Mouse (Mus musculus): ENCODE results near the gene Gm11554. TPM values are rescaled to one million over a fixed set of nuclear protein-coding genes. Genes with fewer than 3 reads are reported as not detected.
"Not testable (repeated sequence)": the region's sequence is repeated elsewhere in the genome, so short reads cannot be mapped to it uniquely, and the experiment has no call there.

The Gm11554 gene
- not detected in 2 replicates for polyA plus RNA-seq (2014; fragmentation: Nextera tagmentation; extraction: Ambion mirVana)

DNA sequence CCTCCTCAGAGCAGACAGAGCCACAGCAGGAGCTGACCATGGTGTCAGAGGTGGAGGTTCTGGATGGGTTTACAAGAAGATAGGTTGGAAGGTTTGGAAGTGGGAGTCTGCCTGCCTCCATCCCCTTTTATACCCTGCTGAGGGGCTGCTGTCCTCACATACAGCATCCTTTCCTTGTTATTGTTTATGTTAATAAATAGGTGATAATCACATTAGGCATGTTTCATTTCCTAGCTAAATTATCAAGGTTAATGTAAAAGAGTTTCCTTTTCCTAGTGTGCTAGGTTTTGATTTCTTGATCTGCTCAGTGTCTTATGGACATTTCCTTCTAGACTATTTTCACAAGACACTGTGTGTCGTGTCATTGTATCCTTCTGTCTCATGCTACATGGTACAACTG, at the start of gene Gm11554:
TSS of gene Gm11554 (minus strand) at position 101 of the 400 bp plus-strand sequence.
- WGBS: no CpG with 5 or more reads among the region's 1 CpGs

DNA sequence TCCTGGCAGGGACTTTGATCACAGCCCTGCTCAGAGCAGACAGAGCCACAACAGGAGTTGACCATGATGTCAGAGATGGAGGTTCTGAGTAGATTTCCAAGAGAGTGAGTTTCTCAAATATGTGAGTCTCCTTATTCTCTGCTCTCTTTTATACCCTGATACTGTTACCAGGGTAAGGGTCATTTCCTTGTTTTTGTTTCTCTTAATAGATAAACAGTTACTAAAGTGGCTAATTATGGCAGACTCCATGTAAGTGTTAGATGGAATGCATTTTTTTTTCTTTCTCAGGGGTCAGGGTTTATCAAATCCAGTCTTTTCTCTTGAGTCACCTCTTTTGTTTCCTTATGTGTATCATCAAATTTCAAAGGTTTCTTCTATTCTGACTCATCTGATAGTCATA, 47.3 kb upstream of the Gm11554 start, which contains the start of gene Krtap4-16:
TSS of gene Krtap4-16 (minus strand) at position 101 of the 400 bp plus-strand sequence.
- ATAC-seq (replicated peaks; ENCODE audit: low FRiP score) (no peak), DNase-seq (ENCODE audit: low spot score) (no peak)
- H3K36me3 ChIP-seq (ENCODE audit: control insufficient read depth, insufficient read depth, low read length): no peaks in the 10 kb centered on the region
- H3K4me1 ChIP-seq (replicated peaks; ENCODE audit: control insufficient read depth, insufficient read depth, low read length): no peaks in the 10 kb centered on the region
- no peak within 1 kb of the TSS for H3K4me3 ChIP-seq (ENCODE audit: low read depth, low read length)
- no peak within 1 kb of the TSS for H3K4me2 ChIP-seq (ENCODE audit: low read depth, low read length, severe bottlenecking)
- H3K9ac ChIP-seq (ENCODE audit: low read length): no peak within 1 kb of the TSS
- no peaks in the 10 kb centered on the region for H3K27me3 ChIP-seq (ENCODE audit: control insufficient read depth, insufficient read depth, low read length)
- no peaks in the 10 kb centered on the region for H3K9me3 ChIP-seq (ENCODE audit: control insufficient read depth, low read length)
- no peak within 1 kb of the TSS for H3K27ac ChIP-seq (ENCODE audit: low read depth, low read length)

More for the DNA sequence above, at the start of gene Gm11554:
- not testable (repeated sequence) for H3K9me3 ChIP-seq (ENCODE audit: control insufficient read depth, low read length); H3K4me1 ChIP-seq (replicated peaks; ENCODE audit: control insufficient read depth, insufficient read depth, low read length); H3K4me2 ChIP-seq (ENCODE audit: low read depth, low read length, severe bottlenecking); H3K9ac ChIP-seq (ENCODE audit: low read length); H3K36me3 ChIP-seq (ENCODE audit: control insufficient read depth, insufficient read depth, low read length); H3K4me3 ChIP-seq (ENCODE audit: low read depth, low read length); DNase-seq (ENCODE audit: low spot score); H3K27me3 ChIP-seq (ENCODE audit: control insufficient read depth, insufficient read depth, low read length); H3K27ac ChIP-seq (ENCODE audit: low read depth, low read length); ATAC-seq (replicated peaks; ENCODE audit: low FRiP score)

DNA sequence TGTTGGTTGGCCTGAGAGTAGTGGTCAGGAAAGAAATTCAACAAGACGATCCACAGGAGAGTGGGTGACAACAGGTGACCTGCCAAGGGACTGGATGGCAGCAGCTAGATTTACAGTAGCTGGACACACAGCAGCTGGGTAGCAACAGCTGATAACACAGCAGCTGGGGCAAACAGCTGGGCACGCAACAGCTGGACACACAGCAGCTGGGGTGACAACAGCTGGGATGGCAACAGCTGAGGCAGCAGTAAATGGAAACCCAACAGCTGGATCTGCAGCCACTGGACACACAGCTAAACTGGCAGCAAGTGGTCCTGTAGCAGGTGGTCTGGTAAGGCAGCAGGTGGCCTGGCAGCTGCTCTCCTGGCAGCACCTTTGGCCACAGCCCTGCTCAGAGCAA, 42.5 kb upstream of the Gm11554 start:
- Histone ChIP-seq H3K9me3 (ENCODE audit: control insufficient read depth, low read length) (no peaks in the 10 kb centered on the region), H3K4me1 (replicated peaks; ENCODE audit: control insufficient read depth, insufficient read depth, low read length) (peaks cover 2% of the 10 kb centered on the region; the same call in 1 of the 2 replicates), H3K27ac (ENCODE audit: low read depth, low read length) (no peak overlapping the region), H3K9ac (ENCODE audit: low read length) (no peak overlapping the region), H3K27me3 (ENCODE audit: control insufficient read depth, insufficient read depth, low read length) (no peaks in the 10 kb centered on the region), H3K4me3 (ENCODE audit: low read depth, low read length) (no peak overlapping the region), H3K36me3 (ENCODE audit: control insufficient read depth, insufficient read depth, low read length) (no peaks in the 10 kb centered on the region), H3K4me2 (ENCODE audit: low read depth, low read length, severe bottlenecking) (no peak overlapping the region)
- ATAC-seq (replicated peaks; ENCODE audit: low FRiP score): no peak
- 90% methylated on average over 2 of the region's 2 CpGs for WGBS
- DNase-seq (ENCODE audit: low spot score): no peak

DNA sequence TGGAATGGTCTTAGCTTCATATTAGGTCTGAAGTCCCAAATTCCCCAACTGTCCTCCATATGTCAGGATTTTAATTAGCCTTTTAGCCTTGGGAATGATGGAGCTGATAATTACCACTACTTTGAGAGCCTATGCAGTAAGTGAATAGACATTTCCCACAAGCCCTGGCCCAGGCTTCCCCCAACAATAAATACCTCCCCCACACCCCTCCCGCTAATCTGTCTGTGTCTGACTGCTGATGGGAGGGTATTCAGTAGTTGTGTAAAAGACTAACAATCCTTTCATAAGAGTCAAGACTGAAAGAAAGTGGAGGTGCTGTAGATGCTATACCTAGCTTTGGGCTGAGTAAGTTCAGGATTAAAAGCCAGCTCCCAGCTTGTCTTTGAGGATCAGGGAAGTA, 37.9 kb upstream of the Gm11554 start:
- H3K36me3 ChIP-seq (ENCODE audit: control insufficient read depth, insufficient read depth, low read length): no peaks in the 10 kb centered on the region
- H3K27me3 ChIP-seq (ENCODE audit: control insufficient read depth, insufficient read depth, low read length): no peaks in the 10 kb centered on the region
- no peaks in the 10 kb centered on the region for H3K9me3 ChIP-seq (ENCODE audit: control insufficient read depth, low read length)
- no peak overlapping the region for H3K27ac ChIP-seq (ENCODE audit: low read depth, low read length)
- H3K9ac ChIP-seq (ENCODE audit: low read length): no peak overlapping the region
- WGBS: 43% methylated on average over 1 of the region's 1 CpGs
- H3K4me2 ChIP-seq (ENCODE audit: low read depth, low read length, severe bottlenecking): no peak overlapping the region
- no peak overlapping the region for H3K4me3 ChIP-seq (ENCODE audit: low read depth, low read length)
- peaks cover 2% of the 10 kb centered on the region; the same call in 1 of the 2 replicates for H3K4me1 ChIP-seq (replicated peaks; ENCODE audit: control insufficient read depth, insufficient read depth, low read length)
- DNase-seq (ENCODE audit: low spot score): peak; percentile 54
- no peak for ATAC-seq (replicated peaks; ENCODE audit: low FRiP score)

DNA sequence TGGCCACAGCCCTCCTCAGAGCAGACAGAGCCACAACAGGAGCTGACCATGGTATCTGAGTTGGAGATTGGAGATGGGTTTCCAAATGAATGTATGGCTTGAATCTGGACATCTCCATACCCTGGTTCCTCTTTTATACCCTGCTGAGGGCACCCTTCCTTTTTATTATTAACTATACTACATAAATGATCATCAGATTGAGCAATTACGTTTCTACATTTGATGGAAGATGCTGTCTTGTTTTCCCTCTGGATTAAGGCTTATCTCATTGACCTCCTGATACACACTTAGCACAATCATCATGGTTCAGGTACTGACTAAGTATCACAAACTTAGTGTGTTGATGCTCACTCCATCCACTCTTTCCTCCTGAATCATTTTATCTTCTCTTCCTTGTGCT, 33.7 kb upstream of the Gm11554 start, which contains the start of gene 2300003K06Rik:
TSS of gene 2300003K06Rik (minus strand) at position 101 of the 400 bp plus-strand sequence.
- ATAC-seq (replicated peaks; ENCODE audit: low FRiP score) (no peak), DNase-seq (ENCODE audit: low spot score) (no peak)
- H3K9ac ChIP-seq (ENCODE audit: low read length): no peak within 1 kb of the TSS
- H3K4me2 ChIP-seq (ENCODE audit: low read depth, low read length, severe bottlenecking): no peak within 1 kb of the TSS
- no peak within 1 kb of the TSS for H3K4me3 ChIP-seq (ENCODE audit: low read depth, low read length)
- H3K9me3 ChIP-seq (ENCODE audit: control insufficient read depth, low read length): no peaks in the 10 kb centered on the region
- 92% methylated on average over 1 of the region's 1 CpGs for WGBS
- H3K27ac ChIP-seq (ENCODE audit: low read depth, low read length): no peak within 1 kb of the TSS
- H3K36me3 ChIP-seq (ENCODE audit: control insufficient read depth, insufficient read depth, low read length): no peaks in the 10 kb centered on the region
- H3K27me3 ChIP-seq (ENCODE audit: control insufficient read depth, insufficient read depth, low read length): no peaks in the 10 kb centered on the region
- peaks cover 2% of the 10 kb centered on the region; the same call in 1 of the 2 replicates for H3K4me1 ChIP-seq (replicated peaks; ENCODE audit: control insufficient read depth, insufficient read depth, low read length)

DNA sequence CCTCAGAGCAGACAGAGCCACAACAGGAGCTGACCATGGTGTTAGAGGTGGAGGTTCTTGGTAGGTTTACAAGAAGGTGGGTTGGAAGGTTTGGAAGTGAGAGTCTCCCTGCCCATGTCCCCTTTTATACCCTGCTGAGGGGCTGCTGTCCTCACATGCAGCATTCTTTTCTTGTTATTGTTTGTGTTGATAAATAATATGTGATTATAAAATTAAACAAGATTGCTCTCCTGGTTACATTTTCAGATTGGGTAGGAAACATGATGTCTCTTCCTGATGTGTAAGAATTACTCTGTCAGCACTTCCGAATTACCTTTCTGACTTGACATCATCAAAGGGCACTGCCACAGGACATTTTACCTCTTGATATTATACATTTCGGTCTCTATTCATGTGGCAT, 11.3 kb upstream of the Gm11554 start, which contains the start of gene Gm11564:
TSS of gene Gm11564 (minus strand) at position 101 of the 400 bp plus-strand sequence.
- H3K4me3 ChIP-seq (ENCODE audit: low read depth, low read length); ATAC-seq (replicated peaks; ENCODE audit: low FRiP score); H3K9ac ChIP-seq (ENCODE audit: low read length); H3K4me1 ChIP-seq (replicated peaks; ENCODE audit: control insufficient read depth, insufficient read depth, low read length); H3K27ac ChIP-seq (ENCODE audit: low read depth, low read length); H3K27me3 ChIP-seq (ENCODE audit: control insufficient read depth, insufficient read depth, low read length); DNase-seq (ENCODE audit: low spot score); H3K4me2 ChIP-seq (ENCODE audit: low read depth, low read length, severe bottlenecking); H3K36me3 ChIP-seq (ENCODE audit: control insufficient read depth, insufficient read depth, low read length); H3K9me3 ChIP-seq (ENCODE audit: control insufficient read depth, low read length): not testable (repeated sequence)
- WGBS: 87% methylated on average over 2 of the region's 2 CpGs

DNA sequence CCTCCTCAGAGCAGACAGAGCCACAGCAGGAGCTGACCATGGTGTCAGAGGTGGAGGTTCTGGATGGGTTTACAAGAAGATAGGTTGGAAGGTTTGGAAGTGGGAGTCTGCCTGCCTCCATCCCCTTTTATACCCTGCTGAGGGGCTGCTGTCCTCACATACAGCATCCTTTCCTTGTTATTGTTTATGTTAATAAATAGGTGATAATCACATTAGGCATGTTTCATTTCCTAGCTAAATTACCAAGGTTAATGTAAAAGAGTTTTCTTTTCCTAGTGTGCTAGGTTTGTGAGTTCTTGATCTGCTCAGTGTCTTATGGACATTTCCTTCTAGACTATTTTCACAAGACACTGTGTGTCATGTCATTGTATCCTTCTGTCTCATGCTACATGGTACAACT, 5.5 kb upstream of the Gm11554 start, which contains the start of gene Krtap4-13:
TSS of gene Krtap4-13 (minus strand) at position 101 of the 400 bp plus-strand sequence.
- not testable (repeated sequence) for H3K27ac ChIP-seq (ENCODE audit: low read depth, low read length); ATAC-seq (replicated peaks; ENCODE audit: low FRiP score); H3K36me3 ChIP-seq (ENCODE audit: control insufficient read depth, insufficient read depth, low read length)

DNA sequence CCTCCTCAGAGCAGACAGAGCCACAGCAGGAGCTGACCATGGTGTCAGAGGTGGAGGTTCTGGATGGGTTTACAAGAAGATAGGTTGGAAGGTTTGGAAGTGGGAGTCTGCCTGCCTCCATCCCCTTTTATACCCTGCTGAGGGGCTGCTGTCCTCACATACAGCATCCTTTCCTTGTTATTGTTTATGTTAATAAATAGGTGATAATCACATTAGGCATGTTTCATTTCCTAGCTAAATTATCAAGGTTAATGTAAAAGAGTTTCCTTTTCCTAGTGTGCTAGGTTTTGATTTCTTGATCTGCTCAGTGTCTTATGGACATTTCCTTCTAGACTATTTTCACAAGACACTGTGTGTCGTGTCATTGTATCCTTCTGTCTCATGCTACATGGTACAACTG, 5.4 kb downstream of the Gm11554 start, which contains the start of gene Gm11569:
TSS of gene Gm11569 (minus strand) at position 101 of the 400 bp plus-strand sequence.
- WGBS: no CpG with 5 or more reads among the region's 1 CpGs
- H3K9me3 ChIP-seq (ENCODE audit: control insufficient read depth, low read length); H3K4me3 ChIP-seq (ENCODE audit: low read depth, low read length); ATAC-seq (replicated peaks; ENCODE audit: low FRiP score); H3K27ac ChIP-seq (ENCODE audit: low read depth, low read length); DNase-seq (ENCODE audit: low spot score); H3K9ac ChIP-seq (ENCODE audit: low read length); H3K27me3 ChIP-seq (ENCODE audit: control insufficient read depth, insufficient read depth, low read length); H3K4me1 ChIP-seq (replicated peaks; ENCODE audit: control insufficient read depth, insufficient read depth, low read length); H3K36me3 ChIP-seq (ENCODE audit: control insufficient read depth, insufficient read depth, low read length); H3K4me2 ChIP-seq (ENCODE audit: low read depth, low read length, severe bottlenecking): not testable (repeated sequence)

More for the DNA sequence above, 5.5 kb upstream of the Gm11554 start, which contains the start of gene Krtap4-13:
- H3K9me3 ChIP-seq (ENCODE audit: control insufficient read depth, low read length); H3K27me3 ChIP-seq (ENCODE audit: control insufficient read depth, insufficient read depth, low read length); H3K4me2 ChIP-seq (ENCODE audit: low read depth, low read length, severe bottlenecking); H3K9ac ChIP-seq (ENCODE audit: low read length); H3K4me1 ChIP-seq (replicated peaks; ENCODE audit: control insufficient read depth, insufficient read depth, low read length); H3K4me3 ChIP-seq (ENCODE audit: low read depth, low read length); DNase-seq (ENCODE audit: low spot score): not testable (repeated sequence)

DNA sequence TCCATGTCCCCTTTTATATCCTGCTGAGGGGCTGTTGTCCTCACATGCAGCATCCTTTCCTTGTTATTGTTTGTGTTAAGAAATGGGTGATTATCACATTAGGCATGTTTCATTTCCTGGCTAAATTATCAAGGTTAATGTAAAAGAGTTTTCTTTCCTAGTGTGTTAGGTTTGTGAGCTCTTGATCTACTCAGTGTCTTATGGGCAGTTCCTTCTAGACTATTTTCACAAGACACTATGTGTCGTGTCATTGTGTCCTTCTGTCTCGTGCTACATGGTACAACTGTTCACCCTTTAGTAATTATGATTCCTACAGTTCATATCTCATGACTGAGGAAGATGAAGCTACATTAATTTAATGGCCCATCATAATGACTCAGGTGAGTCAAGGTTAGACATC, 10.9 kb downstream of the Gm11554 start, which contains the start of gene Gm11596:
TSS of gene Gm11596 (minus strand) at position 101 of the 400 bp plus-strand sequence.
- H3K27me3 ChIP-seq (ENCODE audit: control insufficient read depth, insufficient read depth, low read length): no peaks in the 10 kb centered on the region
- H3K9ac ChIP-seq (ENCODE audit: low read length): no peak within 1 kb of the TSS
- H3K36me3 ChIP-seq (ENCODE audit: control insufficient read depth, insufficient read depth, low read length): no peaks in the 10 kb centered on the region
- DNase-seq (ENCODE audit: low spot score): no peak
- no peak for ATAC-seq (replicated peaks; ENCODE audit: low FRiP score)
- no peak within 1 kb of the TSS for H3K4me3 ChIP-seq (ENCODE audit: low read depth, low read length)
- no peaks in the 10 kb centered on the region for H3K4me1 ChIP-seq (replicated peaks; ENCODE audit: control insufficient read depth, insufficient read depth, low read length)
- WGBS: 80% methylated on average over 2 of the region's 2 CpGs
- no peaks in the 10 kb centered on the region for H3K9me3 ChIP-seq (ENCODE audit: control insufficient read depth, low read length)
- H3K27ac ChIP-seq (ENCODE audit: low read depth, low read length): no peak within 1 kb of the TSS
- no peak within 1 kb of the TSS for H3K4me2 ChIP-seq (ENCODE audit: low read depth, low read length, severe bottlenecking)

Measured in forebrain, embryonic 11.5 days (tissue).